Mouse (Mus musculus): ENCODE results near the gene Dnajc21. TPM values are rescaled to one million over a fixed set of nuclear protein-coding genes. Genes with fewer than 3 reads are reported as not detected.

The Dnajc21 gene
- total RNA-seq (2023): 12.3 and 16.3 TPM in 2 replicates

DNA sequence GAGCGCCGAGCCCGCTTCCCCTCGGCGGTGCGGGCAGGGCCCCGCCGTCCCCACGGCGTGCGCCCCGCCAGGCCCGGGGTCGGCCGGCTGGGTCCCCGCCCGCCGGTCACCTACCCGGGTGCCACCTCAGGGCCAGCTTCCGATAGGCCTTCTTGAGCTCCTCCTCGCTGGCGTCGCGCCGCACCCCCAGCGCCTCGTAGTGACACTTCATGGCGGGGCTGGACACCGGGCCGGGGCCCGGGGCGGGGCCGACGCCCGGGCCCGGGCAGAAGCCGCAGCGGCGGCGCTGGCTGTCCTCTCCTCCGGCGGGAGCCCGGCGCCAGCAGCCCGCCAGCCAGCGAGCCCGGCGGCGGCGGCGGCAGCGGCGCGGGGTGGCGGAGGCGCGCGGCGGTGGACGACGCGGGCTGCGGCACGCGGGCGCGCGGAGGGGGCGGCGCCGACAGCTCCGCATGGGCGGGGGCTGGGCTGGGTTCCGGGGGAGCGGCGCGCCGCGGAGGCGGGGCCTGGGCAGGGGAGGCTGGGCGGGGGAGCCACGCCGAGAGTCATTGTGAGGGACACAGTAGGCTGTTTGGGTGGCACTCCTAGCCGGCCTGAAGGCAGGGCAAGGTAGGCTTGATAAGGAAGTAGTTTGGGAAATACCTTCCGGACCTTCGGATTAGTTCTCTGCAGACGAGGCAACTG, at the start of gene Dnajc21:
Gene Dnajc21 (minus strand): TSS at position 366 of the 681 bp plus-strand sequence.

DNA sequence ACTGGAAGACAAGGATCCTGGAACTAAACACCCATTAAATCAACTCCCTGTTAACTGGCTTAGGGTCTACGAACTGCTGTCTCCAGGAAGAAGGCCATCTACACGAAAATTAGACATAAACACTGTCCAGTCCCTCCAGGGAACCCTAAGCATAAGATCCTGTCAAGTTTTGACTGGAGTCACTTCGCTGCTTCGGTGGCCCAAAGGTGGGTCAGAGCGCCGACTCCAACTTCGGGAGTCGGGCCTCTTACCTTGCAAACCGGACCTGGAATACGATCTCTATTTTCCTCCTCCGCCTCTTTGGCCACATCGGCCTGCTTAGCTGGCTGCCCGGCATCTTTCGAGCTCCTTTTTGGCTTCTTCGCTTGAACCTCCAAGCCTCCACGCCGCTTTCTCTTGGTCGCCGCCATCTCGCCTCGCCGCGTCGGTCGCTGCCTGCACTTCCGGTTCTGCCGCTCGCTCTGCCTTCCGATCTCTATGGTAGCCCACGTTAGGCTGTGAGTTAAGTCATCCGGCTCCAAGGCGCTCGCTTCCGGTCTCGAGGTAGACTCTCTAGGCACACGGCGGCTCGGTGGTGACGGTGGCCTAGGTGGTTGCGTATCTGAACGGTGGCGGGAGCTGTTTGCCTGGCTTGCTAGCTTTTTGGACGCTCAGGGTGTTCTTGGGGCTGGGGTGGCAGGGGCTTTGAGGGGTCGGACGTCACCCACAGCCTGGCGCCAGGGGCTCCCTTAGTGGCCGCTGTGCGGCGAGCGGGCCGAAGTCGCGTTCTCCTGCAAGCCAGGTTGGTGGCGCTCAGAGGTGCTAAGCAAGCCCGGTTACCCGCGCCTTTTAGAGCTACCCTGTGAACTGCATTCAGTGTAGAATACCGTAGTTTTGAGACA, 15.4 kb upstream of the Dnajc21 start, which contains the start of the genes Brix1 and Rad1:
Gene Brix1 (minus strand): TSS at position 464 of the 881 bp plus-strand sequence.
Gene Rad1 (plus strand): TSS at position 535 of the 881 bp plus-strand sequence.

Other genes starting within 250 kb of the Dnajc21 start
- gene Gm21973, start 145.1 kb downstream of the Dnajc21 start, total RNA-seq (2023): not detected in 2 replicates
- not detected in 2 replicates for gene Agxt2, start 112.0 kb downstream of the Dnajc21 start, total RNA-seq (2023)
- 19.7 and 21.4 TPM in 2 replicates for gene Brix1, start 15.4 kb upstream of the Dnajc21 start, total RNA-seq (2023)
- 4.4 and 5.3 TPM in 2 replicates for gene Rad1, start 15.5 kb upstream of the Dnajc21 start, total RNA-seq (2023)
- not detected in 2 replicates for gene Ttc23l, start 88.2 kb upstream of the Dnajc21 start, total RNA-seq (2023)
- gene Rai14, start 244.1 kb upstream of the Dnajc21 start, total RNA-seq (2023): 0.60 and 1.3 TPM in 2 replicates

Measured in neutrophil, adult 65 days (primary cell).